Mouse (Mus musculus) G1E (cell line): ENCODE data around the gene Zfp366.

Source experiments
- CTCF ChIP-seq: IDR thresholded peaks from 2 replicates; pipeline ENCODE4 v1.5.1; 2012; ENCODE audit warnings: low read depth, low read length, inconsistent platforms, mixed read lengths
- GATA1 ChIP-seq: IDR thresholded peaks from 2 replicates; pipeline ENCODE4 v1.6.1; 2012; ENCODE audit warnings: borderline replicate concordance, low read length, inconsistent platforms, mixed read lengths
- GATA2 ChIP-seq: IDR thresholded peaks from 2 replicates; pipeline ENCODE4 v1.6.1; 2012; ENCODE audit warnings: low read depth, low read length, inconsistent platforms, borderline replicate concordance
- TAL1 ChIP-seq: conservative IDR thresholded peaks from 2 replicates; pipeline ENCODE4 v1.6.1; 2012; ENCODE audit warnings: low read depth, low read length, inconsistent platforms, mixed read lengths

DNA sequence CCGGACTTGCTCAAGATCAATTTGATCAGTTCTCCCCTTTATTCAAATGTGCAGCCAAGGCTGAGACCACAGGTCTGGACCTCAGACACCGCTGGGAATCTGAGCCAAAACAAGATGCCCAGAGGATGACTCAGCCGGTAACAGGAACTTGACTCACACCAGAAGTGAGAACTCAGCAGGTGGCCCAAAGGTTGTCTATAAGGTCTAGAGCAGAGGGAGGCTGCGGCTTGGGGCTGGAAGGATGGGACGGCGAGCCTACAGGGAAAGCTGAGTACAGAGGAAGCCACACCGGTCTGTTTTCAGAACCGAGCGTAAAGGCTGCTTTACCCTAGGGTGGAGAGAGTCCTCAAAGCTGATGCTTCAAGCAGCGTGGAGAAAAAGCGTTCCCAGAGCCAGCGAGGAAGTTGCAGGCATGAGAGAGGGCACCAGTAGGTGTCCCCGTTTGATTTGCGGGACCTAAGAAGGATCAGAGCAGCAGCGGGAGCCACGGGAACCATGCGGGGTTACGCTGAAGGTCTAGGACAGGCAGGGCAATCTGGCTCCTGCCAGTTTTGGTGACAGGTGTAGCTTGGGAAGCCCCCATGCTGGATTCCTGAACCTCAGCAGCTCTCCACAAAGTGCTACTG lies 32.2 kb upstream of the Zfp366 start:
- TF ChIP-seq CTCF, result no peak
- no peak for TF ChIP-seq GATA1
- no peak for TF ChIP-seq TAL1
- TF ChIP-seq GATA2, result no peak
